Mouse (Mus musculus) forebrain, embryonic 10.5 days (tissue): ENCODE measurements around the gene Dnah10. TPM values are rescaled to one million over a fixed set of nuclear protein-coding genes. Genes with fewer than 3 reads are reported as not detected.

Experiments used
- DNase-seq: peaks from one replicate; pipeline ENCODE4 v3.0.0-alpha.2; 2017; ENCODE audit warnings: low spot score; ENCODE audit errors: extremely low spot score
- H3K27ac ChIP-seq: fragments of 300-500 bp; sonication (generic); 2 replicates; pipeline ENCODE4 v1.5.1; 2016; ENCODE audit warnings: mild to moderate bottlenecking
- H3K27me3 ChIP-seq: fragments of 300-500 bp; sonication (generic); 2 replicates; pipeline ENCODE4 v1.6.1; 2016; ENCODE audit warnings: mild to moderate bottlenecking; ENCODE audit not compliant: poor library complexity, severe bottlenecking
- H3K36me3 ChIP-seq: fragments of 300-500 bp; sonication (generic); replicated peaks from 2 replicates; pipeline ENCODE4 v1.6.1; 2016; ENCODE audit warnings: mild to moderate bottlenecking, moderate library complexity
- H3K4me1 ChIP-seq: fragments of 300-500 bp; sonication (generic); 2 replicates; pipeline ENCODE4 v1.6.1; 2016
- H3K4me3 ChIP-seq: fragments of 300-500 bp; sonication (generic); 2 replicates; pipeline ENCODE4 v1.5.1; 2016; ENCODE audit warnings: mild to moderate bottlenecking, moderate library complexity
- H3K9me3 ChIP-seq: fragments of 300-500 bp; sonication (generic); 2 replicates; pipeline ENCODE4 v1.6.1; 2016; ENCODE audit warnings: mild to moderate bottlenecking, moderate library complexity
- WGBS: fragments of 180-500 bp; shearing (Covaris S2); methylation state at CpG from one replicate; pipeline ENCODE4 v1.1.7; 2016; 5-methylcytosine and 5-hydroxymethylcytosine counted together
- polyA plus RNA-seq: library from polyadenylated mRNA; unstranded; fragments of >200 nt; fragmentation: Nextera tagmentation; extraction: Ambion mirVana; gene quantifications from 2 replicates; pipeline ENCODE4 v1.2.1, GENCODE M21; 2016

The Dnah10 gene
- polyA plus RNA-seq, 1 experiment from 2014 or later: not detected

- Histone ChIP-seq H3K27ac (no peak overlapping the region), H3K4me1 (no peaks in the 10 kb centered on the region), H3K9me3 (peaks cover 14% of the 10 kb centered on the region; the same call in 1 of the 2 replicates), H3K4me3 (no peak overlapping the region), H3K36me3 (no peaks in the 10 kb centered on the region), H3K27me3 (no peaks in the 10 kb centered on the region)
- WGBS: 89% methylated on average over 18 of the region's 18 CpGs
- no peak for DNase-seq
Measured at GRCm38 (mm10) chr5:124822128-124822894, 97.4 kb downstream of the Dnah10 start.

- H3K36me3 ChIP-seq: peaks cover 12% of the 10 kb centered on the region
- no peaks in the 10 kb centered on the region for H3K4me1 ChIP-seq
- H3K27me3 ChIP-seq: no peaks in the 10 kb centered on the region
- DNase-seq: no peak
- no peak overlapping the region for H3K4me3 ChIP-seq
- no peak overlapping the region for H3K27ac ChIP-seq
- no peaks in the 10 kb centered on the region for H3K9me3 ChIP-seq
- WGBS: 91% methylated on average over 12 of the region's 12 CpGs
Measured at GRCm38 (mm10) chr5:124830331-124830730, 105.4 kb downstream of the Dnah10 start.

DNA sequence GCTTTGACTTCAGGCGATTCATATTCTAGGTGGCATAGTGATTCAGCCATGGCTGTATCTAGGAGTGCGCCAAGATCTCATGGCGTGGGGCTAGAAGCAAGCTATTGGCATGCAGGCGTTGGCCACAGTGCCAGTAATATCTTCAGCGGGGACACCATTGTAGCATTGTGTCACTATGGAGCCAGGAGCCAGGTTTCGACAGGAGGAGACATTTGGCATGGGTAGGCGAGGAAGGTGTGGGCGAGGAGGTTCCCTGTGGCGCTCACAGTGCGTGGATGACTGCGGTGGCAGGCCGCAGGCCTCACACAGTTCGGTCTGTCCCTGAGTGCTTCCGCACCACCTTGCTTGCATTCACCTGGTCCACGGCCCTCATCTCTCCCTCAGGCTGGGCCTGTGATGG lies 110.3 kb downstream of the Dnah10 start:
- no peak for DNase-seq
- H3K4me3 ChIP-seq: no peak overlapping the region
- H3K4me1 ChIP-seq: no peaks in the 10 kb centered on the region
- no peaks in the 10 kb centered on the region for H3K9me3 ChIP-seq
- WGBS: 96% methylated on average over 15 of the region's 15 CpGs
- peaks cover 48% of the 10 kb centered on the region for H3K36me3 ChIP-seq
- H3K27ac ChIP-seq: no peak overlapping the region
- no peaks in the 10 kb centered on the region for H3K27me3 ChIP-seq

- Histone ChIP-seq H3K4me1 (no peaks in the 10 kb centered on the region), H3K36me3 (peaks cover 48% of the 10 kb centered on the region), H3K4me3 (no peak overlapping the region), H3K27me3 (no peaks in the 10 kb centered on the region), H3K27ac (no peak overlapping the region), H3K9me3 (no peaks in the 10 kb centered on the region)
- 93% methylated on average over 10 of the region's 10 CpGs for whole genome bisulfite sequencing
- no peak for DNase-seq
Measured at GRCm38 (mm10) chr5:124836075-124836474, 111.2 kb downstream of the Dnah10 start.

GRCm38 (mm10) chr5:124836621-124837020 lies 111.7 kb downstream of the Dnah10 start:
- no peaks in the 10 kb centered on the region for H3K27me3 ChIP-seq
- no peaks in the 10 kb centered on the region for H3K9me3 ChIP-seq
- H3K27ac ChIP-seq: no peak overlapping the region
- no peak for DNase-seq
- no peak overlapping the region for H3K4me3 ChIP-seq
- peaks cover 48% of the 10 kb centered on the region for H3K36me3 ChIP-seq
- 84% methylated on average over 4 of the region's 4 CpGs for WGBS
- no peaks in the 10 kb centered on the region for H3K4me1 ChIP-seq

DNA sequence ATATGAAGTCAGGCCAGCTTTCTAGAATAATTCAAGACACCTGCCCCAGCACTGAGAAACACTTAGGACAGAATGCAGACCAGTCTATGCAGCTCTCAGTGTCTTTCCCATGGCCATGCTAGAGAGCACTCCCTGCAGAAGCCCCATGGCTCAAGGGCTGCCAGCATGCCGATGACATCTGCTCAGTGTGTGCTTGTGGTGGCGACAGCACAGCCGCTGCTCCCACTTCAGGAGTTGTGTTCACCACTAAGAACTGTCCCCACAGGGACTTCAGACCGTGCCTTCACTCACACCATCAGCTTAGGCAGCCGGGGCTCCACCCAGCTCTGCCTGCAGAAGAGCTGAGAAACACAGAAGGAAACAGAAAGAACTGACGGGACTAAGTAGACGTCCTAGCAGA lies 115.3 kb downstream of the Dnah10 start:
- 89% methylated on average over 7 of the region's 7 CpGs for WGBS

DNA sequence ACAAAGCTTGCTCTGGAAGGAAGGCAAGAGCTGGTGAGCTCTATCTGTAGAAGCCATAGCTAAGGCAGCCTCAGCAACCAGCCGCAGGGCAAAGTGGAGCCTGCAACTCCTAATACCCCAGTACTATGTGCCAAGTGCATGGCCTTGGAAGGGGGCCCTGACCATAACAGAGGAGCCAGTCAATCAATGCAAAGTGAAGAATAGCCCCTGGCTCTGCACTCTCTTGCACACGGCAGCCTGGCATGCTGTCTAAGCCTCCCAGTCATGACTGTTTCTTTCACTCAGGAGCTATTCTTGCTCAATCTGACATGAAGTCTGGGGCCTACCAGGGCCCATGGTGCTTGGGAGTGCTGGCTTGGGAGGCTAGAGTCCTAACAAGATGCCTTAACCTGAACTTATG lies 115.8 kb downstream of the Dnah10 start:
- Histone ChIP-seq H3K9me3 (no peaks in the 10 kb centered on the region), H3K27me3 (no peaks in the 10 kb centered on the region), H3K36me3 (peaks cover 32% of the 10 kb centered on the region), H3K4me3 (no peak overlapping the region), H3K27ac (no peak overlapping the region), H3K4me1 (no peaks in the 10 kb centered on the region)
- DNase-seq: no peak
- whole genome bisulfite sequencing: 90% methylated on average over 2 of the region's 2 CpGs

More for the DNA sequence above, 115.3 kb downstream of the Dnah10 start:
- Histone ChIP-seq H3K4me3 (no peak overlapping the region), H3K27me3 (no peaks in the 10 kb centered on the region), H3K36me3 (peaks cover 37% of the 10 kb centered on the region), H3K9me3 (no peaks in the 10 kb centered on the region), H3K4me1 (no peaks in the 10 kb centered on the region), H3K27ac (no peak overlapping the region)
- DNase-seq: no peak

- peaks cover 12% of the 10 kb centered on the region for H3K36me3 ChIP-seq
- no peak for DNase-seq
- H3K4me3 ChIP-seq: no peak overlapping the region
- WGBS: 83% methylated on average over 8 of the region's 8 CpGs
- H3K27me3 ChIP-seq: no peaks in the 10 kb centered on the region
- H3K27ac ChIP-seq: peak overlapping the region; percentile 2; the same call in 1 of the 2 replicates
- no peaks in the 10 kb centered on the region for H3K4me1 ChIP-seq
- H3K9me3 ChIP-seq: no peaks in the 10 kb centered on the region
Measured at GRCm38 (mm10) chr5:124843386-124843785, 118.5 kb downstream of the Dnah10 start.

DNA sequence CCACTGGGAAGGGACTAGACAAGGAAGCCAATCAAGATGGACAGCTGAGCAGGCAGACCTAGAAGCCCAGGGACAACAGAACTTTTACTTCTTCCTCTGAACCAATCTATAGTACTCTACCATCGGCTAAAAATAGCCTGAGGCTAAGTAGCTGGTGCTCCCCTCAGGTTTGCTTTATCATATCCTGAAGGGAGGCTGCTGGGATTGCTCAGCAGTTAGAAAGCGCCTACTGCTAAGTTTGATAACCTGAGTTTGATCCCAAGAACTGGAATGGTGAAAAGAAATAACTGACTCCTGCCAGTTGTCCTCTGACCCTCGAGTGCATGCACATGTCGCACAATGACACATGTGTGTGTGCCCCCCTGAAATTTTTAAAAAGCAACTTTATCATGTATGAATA lies 120.0 kb downstream of the Dnah10 start:
- no peaks in the 10 kb centered on the region for H3K36me3 ChIP-seq
- H3K27ac ChIP-seq: no peak overlapping the region
- DNase-seq: no peak
- H3K4me1 ChIP-seq: no peaks in the 10 kb centered on the region
- no peaks in the 10 kb centered on the region for H3K9me3 ChIP-seq
- H3K27me3 ChIP-seq: no peaks in the 10 kb centered on the region
- H3K4me3 ChIP-seq: no peak overlapping the region
- WGBS: 77% methylated on average over 4 of the region's 4 CpGs

DNA sequence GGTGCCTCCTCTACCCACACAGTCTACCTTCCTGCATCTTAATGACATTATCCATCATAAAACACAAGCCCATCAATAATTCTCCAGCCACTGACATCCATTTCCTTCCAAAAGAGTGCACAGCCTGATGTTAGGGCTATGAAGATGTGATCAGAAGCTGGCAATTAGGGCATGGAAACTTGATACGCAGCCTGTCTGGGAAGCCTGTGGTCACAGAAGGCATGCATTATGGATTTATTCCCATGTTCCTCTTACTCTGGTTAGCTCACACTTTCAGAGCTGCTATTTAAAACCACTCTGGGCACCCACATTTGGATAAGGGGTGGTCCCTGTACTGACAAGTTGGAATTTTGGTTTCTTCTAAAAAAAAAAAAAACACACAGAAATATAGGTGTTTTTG lies 122.1 kb downstream of the Dnah10 start:
- H3K4me3 ChIP-seq: no peak overlapping the region

GRCm38 (mm10) chr5:124848994-124849393 lies 124.1 kb downstream of the Dnah10 start:
- 80% methylated on average over 3 of the region's 3 CpGs for WGBS

More for the DNA sequence above, 122.1 kb downstream of the Dnah10 start:
- H3K27me3 ChIP-seq: no peaks in the 10 kb centered on the region
- no peaks in the 10 kb centered on the region for H3K36me3 ChIP-seq
- no peak overlapping the region for H3K27ac ChIP-seq
- H3K4me1 ChIP-seq: peaks cover under 1% of the 10 kb centered on the region; the same call in 1 of the 2 replicates
- WGBS: 79% methylated on average over 1 of the region's 1 CpGs
- no peaks in the 10 kb centered on the region for H3K9me3 ChIP-seq
- no peak for DNase-seq

DNA sequence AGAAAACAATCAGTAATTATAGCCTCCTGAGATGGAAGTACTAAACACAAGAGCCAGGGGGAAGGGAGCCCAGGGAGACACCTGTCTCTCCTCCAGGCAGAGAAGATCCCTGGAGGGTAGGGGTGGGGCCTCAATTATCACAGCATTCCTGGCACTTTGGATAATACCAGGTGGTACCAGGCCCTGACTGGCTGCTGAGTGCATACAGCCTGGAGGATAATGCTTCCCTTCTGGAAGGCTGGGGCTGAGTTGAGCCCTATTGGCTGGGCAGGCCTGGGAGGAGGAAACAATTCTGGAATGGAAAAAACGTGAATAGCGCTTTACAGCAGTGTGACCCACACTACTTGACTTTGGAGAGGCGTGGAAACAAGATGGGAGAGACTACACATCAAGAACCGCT lies 126.7 kb downstream of the Dnah10 start:
- Histone ChIP-seq H3K9me3 (no peaks in the 10 kb centered on the region), H3K27me3 (no peaks in the 10 kb centered on the region), H3K27ac (no peak overlapping the region), H3K36me3 (no peaks in the 10 kb centered on the region), H3K4me3 (no peak overlapping the region), H3K4me1 (peaks cover 5% of the 10 kb centered on the region; the same call in 1 of the 2 replicates)
- WGBS: 52% methylated on average over 4 of the region's 4 CpGs
- DNase-seq: no peak

More at GRCm38 (mm10) chr5:124848994-124849393, 124.1 kb downstream of the Dnah10 start:
- H3K4me1 ChIP-seq: peaks cover 5% of the 10 kb centered on the region; the same call in 1 of the 2 replicates
- H3K9me3 ChIP-seq: no peaks in the 10 kb centered on the region
- H3K27ac ChIP-seq: no peak overlapping the region
- H3K4me3 ChIP-seq: no peak overlapping the region
- H3K27me3 ChIP-seq: no peaks in the 10 kb centered on the region
- no peaks in the 10 kb centered on the region for H3K36me3 ChIP-seq
- no peak for DNase-seq

DNA sequence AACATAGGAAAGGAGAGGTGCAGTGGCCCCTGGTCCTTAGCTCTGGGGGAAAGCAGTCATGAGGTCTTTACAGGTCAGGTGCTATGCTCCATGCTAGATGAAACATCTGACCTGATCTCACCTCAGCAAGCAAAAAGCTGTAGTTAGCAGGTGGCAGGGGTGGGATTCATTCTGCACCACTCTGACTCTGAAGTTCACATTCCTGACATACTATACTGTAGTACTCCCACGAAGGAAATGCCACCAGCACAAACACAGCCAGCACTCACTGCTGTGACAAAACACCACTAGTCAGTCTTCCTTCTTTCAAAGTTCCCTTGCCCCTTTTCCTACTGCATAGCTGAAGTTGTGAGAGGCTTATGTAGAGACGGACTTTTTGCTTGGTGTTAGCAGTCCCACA lies 127.4 kb downstream of the Dnah10 start:
- Histone ChIP-seq H3K4me1 (peaks cover 5% of the 10 kb centered on the region; the same call in 1 of the 2 replicates), H3K27me3 (no peaks in the 10 kb centered on the region), H3K36me3 (no peaks in the 10 kb centered on the region), H3K9me3 (no peaks in the 10 kb centered on the region), H3K4me3 (no peak overlapping the region), H3K27ac (no peak overlapping the region)
- no peak for DNase-seq
- WGBS: 42% methylated on average over 2 of the region's 2 CpGs
